Mouse (Mus musculus) kidney, embryonic 14.5 days (tissue): ENCODE data around the gene Fbxo17. TPM values are rescaled to one million over a fixed set of nuclear protein-coding genes. Genes with fewer than 3 reads are reported as not detected.

Experiments
- ATAC-seq: fragments of 200-750 bp; cut with Nextera tagmentation; 2 replicates; pipeline ENCODE4 v1.8.0; 2017; ENCODE audit warnings: moderate number of reproducible peaks, mild to moderate bottlenecking, moderate TSS enrichment, moderate library complexity; ENCODE audit not compliant: low FRiP score, low TSS enrichment
- H3K27ac ChIP-seq: fragments of 300-500 bp; sonication (generic); 2 replicates; pipeline ENCODE4 v1.5.1; 2014; ENCODE audit warnings: low read depth, mild to moderate bottlenecking, low read length, moderate library complexity, mixed read lengths
- H3K27me3 ChIP-seq: fragments of 300-500 bp; sonication (generic); 2 replicates; pipeline ENCODE4 v1.6.1; 2014; ENCODE audit warnings: mild to moderate bottlenecking, low read length; ENCODE audit not compliant: control insufficient read depth, insufficient read depth
- H3K36me3 ChIP-seq: fragments of 300-500 bp; sonication (generic); 2 replicates; pipeline ENCODE4 v1.6.1; 2014; ENCODE audit warnings: low read length, mixed read lengths; ENCODE audit not compliant: control insufficient read depth, insufficient read depth
- H3K4me1 ChIP-seq: fragments of 300-500 bp; sonication (generic); 2 replicates; pipeline ENCODE4 v1.6.1; 2014; ENCODE audit warnings: low read length, mixed read lengths; ENCODE audit not compliant: control insufficient read depth, insufficient read depth
- H3K4me2 ChIP-seq: fragments of 300-500 bp; sonication (generic); replicated peaks from 2 replicates; pipeline ENCODE4 v1.6.1; 2014; ENCODE audit warnings: low read depth, mild to moderate bottlenecking, low read length
- H3K4me3 ChIP-seq: fragments of 300-500 bp; sonication (generic); 2 replicates; pipeline ENCODE4 v1.5.1; 2014; ENCODE audit warnings: mild to moderate bottlenecking, low read length
- H3K9ac ChIP-seq: fragments of 300-500 bp; sonication (generic); 2 replicates; pipeline ENCODE4 v1.6.1; 2014; ENCODE audit warnings: low read depth, mild to moderate bottlenecking, low read length, moderate library complexity
- H3K9me3 ChIP-seq: fragments of 300-500 bp; sonication (generic); 2 replicates; pipeline ENCODE4 v1.6.1; 2016; ENCODE audit warnings: low read length; ENCODE audit not compliant: control insufficient read depth
- WGBS: fragments of 180-500 bp; shearing (Covaris S2); extraction: QIAGEN DNeasy Blood & Tissue Kit; methylation state at CpG from one replicate; pipeline ENCODE4 v1.1.7; 2014; 5-methylcytosine and 5-hydroxymethylcytosine counted together
- polyA plus RNA-seq: library from polyadenylated mRNA; unstranded; fragments of >200 nt; fragmentation: Nextera tagmentation; extraction: Ambion mirVana; gene quantifications from 2 replicates; pipeline ENCODE4 v1.2.1, GENCODE M21; 2014

The Fbxo17 gene
- polyA plus RNA-seq, 1 experiment from 2014 or later: 7.2 TPM

- H3K36me3 ChIP-seq: no peaks in the 10 kb centered on the region
- H3K9me3 ChIP-seq: no peaks in the 10 kb centered on the region
- H3K4me3 ChIP-seq: no peak overlapping the region
- no peak for ATAC-seq
- H3K9ac ChIP-seq: no peak overlapping the region
- 0 out of 2 replicates have a peak, but pooled peaks cover 2% of the 10 kb centered on the region for H3K4me1 ChIP-seq
- no peak overlapping the region for H3K27ac ChIP-seq
- H3K4me2 ChIP-seq: no peak overlapping the region
- H3K27me3 ChIP-seq: no peaks in the 10 kb centered on the region
These were observed 7.2 kb upstream of the Fbxo17 start for GRCm38 (mm10) chr7:28709454-28709853.

- no peak for ATAC-seq
- no peak overlapping the region for H3K4me3 ChIP-seq
- no peaks in the 10 kb centered on the region for H3K27me3 ChIP-seq
- WGBS: 69% methylated on average over 3 of the region's 3 CpGs
- no peaks in the 10 kb centered on the region for H3K36me3 ChIP-seq
- H3K27ac ChIP-seq: no peak overlapping the region
- H3K4me2 ChIP-seq: no peak overlapping the region
- H3K9ac ChIP-seq: no peak overlapping the region
- no peaks in the 10 kb centered on the region for H3K9me3 ChIP-seq
- H3K4me1 ChIP-seq: 0 out of 2 replicates have a peak, but pooled peaks cover 2% of the 10 kb centered on the region
These were observed 5.6 kb upstream of the Fbxo17 start for GRCm38 (mm10) chr7:28710962-28711361.

DNA sequence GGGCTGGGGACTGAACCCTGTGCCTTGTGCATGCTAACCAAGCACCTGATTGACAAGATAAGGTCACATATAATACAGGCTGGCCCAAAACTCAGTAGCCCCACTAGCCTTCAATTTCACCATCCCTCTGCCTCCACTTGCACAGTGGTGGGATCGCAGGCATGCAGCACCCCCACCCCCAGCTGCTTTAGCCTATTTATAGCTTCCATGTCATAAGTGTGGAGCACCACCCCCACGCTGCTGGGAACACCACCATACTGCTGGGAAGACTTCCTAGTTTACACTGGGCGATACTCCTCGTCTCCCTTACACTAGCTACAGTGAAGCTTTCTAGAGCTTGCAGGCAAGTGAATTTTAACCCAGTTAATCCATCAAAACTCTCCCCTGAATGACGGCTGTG is 1.9 kb upstream of the Fbxo17 start:
- H3K4me2 ChIP-seq: no peak overlapping the region
- no peak overlapping the region for H3K27ac ChIP-seq
- no peak overlapping the region for H3K4me3 ChIP-seq
- H3K36me3 ChIP-seq: no peaks in the 10 kb centered on the region
- 0 out of 2 replicates have a peak, but pooled peaks cover 6% of the 10 kb centered on the region for H3K4me1 ChIP-seq
- H3K9me3 ChIP-seq: no peaks in the 10 kb centered on the region
- 80% methylated on average over 5 of the region's 5 CpGs for WGBS
- no peak overlapping the region for H3K9ac ChIP-seq
- H3K27me3 ChIP-seq: no peaks in the 10 kb centered on the region
- ATAC-seq: no peak

DNA sequence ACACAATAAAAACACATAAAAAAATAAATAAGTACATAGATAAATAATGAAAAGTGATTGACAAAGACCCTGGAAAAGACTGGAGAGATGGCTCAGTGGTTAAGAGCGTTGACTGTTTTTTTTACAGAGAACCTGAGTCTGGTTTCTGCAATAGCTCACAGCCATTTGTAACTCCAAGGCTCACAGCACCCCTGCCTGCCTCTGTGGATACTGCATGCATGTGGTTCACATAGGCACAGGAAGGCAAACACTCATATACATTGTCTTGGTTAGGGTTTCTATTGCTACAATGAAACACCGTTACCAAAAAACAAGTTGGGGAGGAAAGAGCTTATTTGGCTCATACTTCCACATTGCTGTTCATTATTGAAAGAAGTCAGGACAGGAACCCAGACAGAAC is 1.0 kb upstream of the Fbxo17 start:
- H3K36me3 ChIP-seq: no peaks in the 10 kb centered on the region
- no peak overlapping the region for H3K4me3 ChIP-seq
- H3K27me3 ChIP-seq: no peaks in the 10 kb centered on the region
- 92% methylated on average over 2 of the region's 2 CpGs for WGBS
- ATAC-seq: no peak
- H3K4me1 ChIP-seq: 0 out of 2 replicates have a peak, but pooled peaks cover 6% of the 10 kb centered on the region
- H3K27ac ChIP-seq: no peak overlapping the region
- no peak overlapping the region for H3K9ac ChIP-seq
- H3K4me2 ChIP-seq: no peak overlapping the region
- no peaks in the 10 kb centered on the region for H3K9me3 ChIP-seq

DNA sequence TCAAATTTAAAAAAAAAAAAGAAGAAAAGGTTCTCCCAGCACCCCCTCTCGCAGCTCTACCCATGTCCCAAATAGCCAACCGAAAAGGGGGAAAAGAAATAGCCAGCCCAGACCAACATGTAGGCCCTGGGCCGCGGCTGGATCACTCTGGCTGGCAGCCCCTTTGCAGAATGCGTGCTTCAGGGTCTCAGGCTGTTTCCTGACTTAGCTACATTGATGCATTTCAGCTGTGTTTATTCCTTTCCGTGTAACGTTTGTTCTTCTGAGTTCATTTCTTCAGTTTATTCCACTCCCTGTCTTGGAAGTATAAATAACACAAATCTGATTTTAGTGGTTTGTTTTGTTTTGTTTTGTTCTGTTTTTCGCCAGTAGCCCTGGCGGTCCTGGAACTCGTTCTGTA is 1.1 kb downstream of the Fbxo17 start:
- no peaks in the 10 kb centered on the region for H3K36me3 ChIP-seq
- H3K9me3 ChIP-seq: no peaks in the 10 kb centered on the region
- H3K27ac ChIP-seq: no peak overlapping the region
- no peak for ATAC-seq
- 0 out of 2 replicates have a peak, but pooled peaks cover 3% of the 10 kb centered on the region for H3K4me1 ChIP-seq
- 77% methylated on average over 10 of the region's 10 CpGs for WGBS
- H3K9ac ChIP-seq: no peak overlapping the region
- no peak overlapping the region for H3K4me3 ChIP-seq
- H3K27me3 ChIP-seq: no peaks in the 10 kb centered on the region
- no peak overlapping the region for H3K4me2 ChIP-seq

GRCm38 (mm10) chr7:28719159-28719558 is 2.6 kb downstream of the Fbxo17 start:
- 60% methylated on average over 4 of the region's 4 CpGs for WGBS
- no peak overlapping the region for H3K9ac ChIP-seq
- 0 out of 2 replicates have a peak, but pooled peaks cover 3% of the 10 kb centered on the region for H3K4me1 ChIP-seq
- H3K4me3 ChIP-seq: no peak overlapping the region
- no peaks in the 10 kb centered on the region for H3K36me3 ChIP-seq
- no peak overlapping the region for H3K27ac ChIP-seq
- H3K4me2 ChIP-seq: no peak overlapping the region
- no peaks in the 10 kb centered on the region for H3K27me3 ChIP-seq
- 0 out of 2 replicates have a peak, but pooled peaks cover under 1% of the 10 kb centered on the region for H3K9me3 ChIP-seq
- no peak for ATAC-seq

DNA sequence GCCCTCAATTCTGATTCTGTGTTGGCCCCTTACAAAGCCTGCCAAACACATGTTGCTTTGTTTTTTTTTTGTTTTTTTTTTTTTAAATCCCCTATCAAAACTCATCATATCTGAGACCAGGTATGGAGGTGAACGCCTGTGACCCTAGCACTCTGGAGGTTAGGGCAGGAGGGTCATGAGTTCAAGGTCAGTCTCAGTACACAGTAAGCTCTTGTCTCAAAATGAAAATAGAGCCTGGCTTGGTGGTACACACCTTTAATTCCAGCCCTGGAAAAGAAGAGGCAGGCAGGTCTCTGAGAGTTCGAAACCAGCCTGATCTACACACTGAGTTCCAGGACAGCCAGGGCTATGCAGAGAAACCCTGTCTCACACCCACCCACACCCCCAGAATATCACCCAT is 3.0 kb downstream of the Fbxo17 start:
- WGBS: 77% methylated on average over 2 of the region's 2 CpGs
- Histone ChIP-seq H3K4me3 (no peak overlapping the region), H3K27ac (no peak overlapping the region), H3K4me1 (0 out of 2 replicates have a peak, but pooled peaks cover 3% of the 10 kb centered on the region), H3K9ac (no peak overlapping the region), H3K4me2 (no peak overlapping the region), H3K27me3 (no peaks in the 10 kb centered on the region), H3K36me3 (no peaks in the 10 kb centered on the region), H3K9me3 (0 out of 2 replicates have a peak, but pooled peaks cover 2% of the 10 kb centered on the region)
- ATAC-seq: no peak

GRCm38 (mm10) chr7:28720753-28721537 is 4.3 kb downstream of the Fbxo17 start:
- 79% methylated on average over 3 of the region's 3 CpGs for WGBS
- no peak overlapping the region for H3K27ac ChIP-seq
- ATAC-seq: no peak

DNA sequence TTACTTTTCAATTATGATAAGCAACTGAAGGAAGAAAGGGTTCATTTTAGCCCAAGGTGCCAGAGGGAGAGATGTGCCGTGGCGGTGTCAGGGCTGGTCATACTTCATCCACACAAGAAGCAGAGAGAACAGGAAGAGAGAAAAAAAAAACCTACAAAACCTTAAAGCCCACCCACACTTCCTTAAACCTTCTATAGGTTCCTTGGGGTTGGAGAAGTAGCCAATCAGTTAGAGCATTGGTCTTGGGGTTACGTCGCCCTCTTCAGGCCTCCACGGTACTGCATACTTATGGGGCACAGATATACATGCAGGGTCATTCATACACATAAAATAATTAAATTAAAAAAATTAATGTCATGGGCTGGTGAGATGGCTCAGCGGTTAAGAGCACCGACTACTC is 5.5 kb downstream of the Fbxo17 start:
- 0 out of 2 replicates have a peak, but pooled peaks cover 2% of the 10 kb centered on the region for H3K9me3 ChIP-seq
- H3K9ac ChIP-seq: no peak overlapping the region
- no peaks in the 10 kb centered on the region for H3K4me1 ChIP-seq
- whole genome bisulfite sequencing: 93% methylated on average over 7 of the region's 7 CpGs
- no peak overlapping the region for H3K4me2 ChIP-seq
- H3K36me3 ChIP-seq: no peaks in the 10 kb centered on the region
- no peaks in the 10 kb centered on the region for H3K27me3 ChIP-seq
- H3K4me3 ChIP-seq: no peak overlapping the region
- ATAC-seq: no peak
- H3K27ac ChIP-seq: no peak overlapping the region

More at GRCm38 (mm10) chr7:28720753-28721537, 4.3 kb downstream of the Fbxo17 start:
- 0 out of 2 replicates have a peak, but pooled peaks cover 2% of the 10 kb centered on the region for H3K9me3 ChIP-seq
- 0 out of 2 replicates have a peak, but pooled peaks cover 3% of the 10 kb centered on the region for H3K4me1 ChIP-seq
- no peak overlapping the region for H3K4me3 ChIP-seq
- H3K27me3 ChIP-seq: no peaks in the 10 kb centered on the region
- H3K4me2 ChIP-seq: no peak overlapping the region
- no peak overlapping the region for H3K9ac ChIP-seq
- no peaks in the 10 kb centered on the region for H3K36me3 ChIP-seq
